Mouse (Mus musculus): ENCODE measurements at regions not wholly inside any gene's neighbourhood (a gene's known extent, or its start where the extent isn't known, plus 50 kb on each side); places are given as distances from the start of the nearest gene placed in this dataset.
A peak's percentile ranks its signal among the peaks of the same experiment; 100 is the strongest.

GRCm38 (mm10) chr3:129429161-129430111 lies 96.9 kb upstream of the Enpep start:
- H3K27me3 ChIP-seq (ENCODE audit: control insufficient read depth, insufficient read depth, low read length, poor library complexity, severe bottlenecking): no peaks in the 10 kb centered on the region
- DNase-seq (ENCODE audit: low read depth, low spot score): peak; percentile 36

GRCm38 (mm10) chr3:129434056-129434455 lies 98.1 kb upstream of the Elovl6 start:
- Histone ChIP-seq H3K36me3 (ENCODE audit: control insufficient read depth, insufficient read depth, low read length, poor library complexity, severe bottlenecking) (no peaks in the 10 kb centered on the region), H3K27me3 (ENCODE audit: control insufficient read depth, insufficient read depth, low read length, poor library complexity, severe bottlenecking) (no peaks in the 10 kb centered on the region)
- DNase-seq (ENCODE audit: low read depth, low spot score): no peak

More at GRCm38 (mm10) chr3:129429161-129430111, 96.9 kb upstream of the Enpep start:
- no peaks in the 10 kb centered on the region for H3K36me3 ChIP-seq (ENCODE audit: control insufficient read depth, insufficient read depth, low read length, poor library complexity, severe bottlenecking)

GRCm38 (mm10) chr3:129437687-129438086 lies 94.5 kb upstream of the Elovl6 start:
- H3K27me3 ChIP-seq (ENCODE audit: control insufficient read depth, insufficient read depth, low read length, poor library complexity, severe bottlenecking): no peaks in the 10 kb centered on the region
- H3K36me3 ChIP-seq (ENCODE audit: control insufficient read depth, insufficient read depth, low read length, poor library complexity, severe bottlenecking): no peaks in the 10 kb centered on the region
- DNase-seq (ENCODE audit: low read depth, low spot score): no peak

- Histone ChIP-seq H3K27me3 (ENCODE audit: control insufficient read depth, insufficient read depth, low read length, poor library complexity, severe bottlenecking) (no peaks in the 10 kb centered on the region), H3K36me3 (ENCODE audit: control insufficient read depth, insufficient read depth, low read length, poor library complexity, severe bottlenecking) (no peaks in the 10 kb centered on the region)
- DNase-seq (ENCODE audit: low read depth, low spot score): no peak
Observed at GRCm38 (mm10) chr3:129442756-129443155, 89.4 kb upstream of the Elovl6 start.

GRCm38 (mm10) chr3:129444221-129444620 lies 87.9 kb upstream of the Elovl6 start:
- DNase-seq (ENCODE audit: low read depth, low spot score): no peak
- Histone ChIP-seq H3K36me3 (ENCODE audit: control insufficient read depth, insufficient read depth, low read length, poor library complexity, severe bottlenecking) (no peaks in the 10 kb centered on the region), H3K27me3 (ENCODE audit: control insufficient read depth, insufficient read depth, low read length, poor library complexity, severe bottlenecking) (no peaks in the 10 kb centered on the region)

GRCm38 (mm10) chr3:129445961-129446360 lies 86.2 kb upstream of the Elovl6 start:
- H3K27me3 ChIP-seq (ENCODE audit: control insufficient read depth, insufficient read depth, low read length, poor library complexity, severe bottlenecking): no peaks in the 10 kb centered on the region
- DNase-seq (ENCODE audit: low read depth, low spot score): no peak
- H3K36me3 ChIP-seq (ENCODE audit: control insufficient read depth, insufficient read depth, low read length, poor library complexity, severe bottlenecking): no peaks in the 10 kb centered on the region

- no peak for DNase-seq (ENCODE audit: low read depth, low spot score)
- H3K27me3 ChIP-seq (ENCODE audit: control insufficient read depth, insufficient read depth, low read length, poor library complexity, severe bottlenecking): no peaks in the 10 kb centered on the region
- H3K36me3 ChIP-seq (ENCODE audit: control insufficient read depth, insufficient read depth, low read length, poor library complexity, severe bottlenecking): no peaks in the 10 kb centered on the region
Observed at GRCm38 (mm10) chr3:129449928-129450327, 82.2 kb upstream of the Elovl6 start.

GRCm38 (mm10) chr3:129450671-129451070 lies 81.5 kb upstream of the Elovl6 start:
- Histone ChIP-seq H3K27me3 (ENCODE audit: control insufficient read depth, insufficient read depth, low read length, poor library complexity, severe bottlenecking) (no peaks in the 10 kb centered on the region), H3K36me3 (ENCODE audit: control insufficient read depth, insufficient read depth, low read length, poor library complexity, severe bottlenecking) (no peaks in the 10 kb centered on the region)
- no peak for DNase-seq (ENCODE audit: low read depth, low spot score)

GRCm38 (mm10) chr3:129470088-129470487 lies 62.1 kb upstream of the Elovl6 start:
- Histone ChIP-seq H3K27me3 (ENCODE audit: control insufficient read depth, insufficient read depth, low read length, poor library complexity, severe bottlenecking) (no peaks in the 10 kb centered on the region), H3K36me3 (ENCODE audit: control insufficient read depth, insufficient read depth, low read length, poor library complexity, severe bottlenecking) (no peaks in the 10 kb centered on the region)
- DNase-seq (ENCODE audit: low read depth, low spot score): no peak

GRCm38 (mm10) chr3:129471332-129471731 lies 60.8 kb upstream of the Elovl6 start:
- no peaks in the 10 kb centered on the region for H3K27me3 ChIP-seq (ENCODE audit: control insufficient read depth, insufficient read depth, low read length, poor library complexity, severe bottlenecking)
- DNase-seq (ENCODE audit: low read depth, low spot score): no peak
- H3K36me3 ChIP-seq (ENCODE audit: control insufficient read depth, insufficient read depth, low read length, poor library complexity, severe bottlenecking): no peaks in the 10 kb centered on the region

- Histone ChIP-seq H3K27me3 (ENCODE audit: control insufficient read depth, insufficient read depth, low read length, poor library complexity, severe bottlenecking) (no peaks in the 10 kb centered on the region), H3K36me3 (ENCODE audit: control insufficient read depth, insufficient read depth, low read length, poor library complexity, severe bottlenecking) (no peaks in the 10 kb centered on the region)
- no peak for DNase-seq (ENCODE audit: low read depth, low spot score)
Observed at GRCm38 (mm10) chr3:129472008-129472407, 60.1 kb upstream of the Elovl6 start.

- H3K27me3 ChIP-seq (ENCODE audit: control insufficient read depth, insufficient read depth, low read length, poor library complexity, severe bottlenecking): no peaks in the 10 kb centered on the region
- no peaks in the 10 kb centered on the region for H3K36me3 ChIP-seq (ENCODE audit: control insufficient read depth, insufficient read depth, low read length, poor library complexity, severe bottlenecking)
- no peak for DNase-seq (ENCODE audit: low read depth, low spot score)
Observed at GRCm38 (mm10) chr3:129474451-129474850, 57.7 kb upstream of the Elovl6 start.

- DNase-seq (ENCODE audit: low read depth, low spot score): no peak
- H3K36me3 ChIP-seq (ENCODE audit: control insufficient read depth, insufficient read depth, low read length, poor library complexity, severe bottlenecking): no peaks in the 10 kb centered on the region
- no peaks in the 10 kb centered on the region for H3K27me3 ChIP-seq (ENCODE audit: control insufficient read depth, insufficient read depth, low read length, poor library complexity, severe bottlenecking)
Observed at GRCm38 (mm10) chr3:129476250-129476649, 55.9 kb upstream of the Elovl6 start.

GRCm38 (mm10) chr3:129478093-129478492 lies 54.1 kb upstream of the Elovl6 start:
- no peak for DNase-seq (ENCODE audit: low read depth, low spot score)
- no peaks in the 10 kb centered on the region for H3K27me3 ChIP-seq (ENCODE audit: control insufficient read depth, insufficient read depth, low read length, poor library complexity, severe bottlenecking)

GRCm38 (mm10) chr3:129481293-129481692 lies 50.9 kb upstream of the Elovl6 start:
- DNase-seq (ENCODE audit: low read depth, low spot score): no peak
- Histone ChIP-seq H3K36me3 (ENCODE audit: control insufficient read depth, insufficient read depth, low read length, poor library complexity, severe bottlenecking) (no peaks in the 10 kb centered on the region), H3K27me3 (ENCODE audit: control insufficient read depth, insufficient read depth, low read length, poor library complexity, severe bottlenecking) (no peaks in the 10 kb centered on the region)

More at GRCm38 (mm10) chr3:129478093-129478492, 54.1 kb upstream of the Elovl6 start:
- no peaks in the 10 kb centered on the region for H3K36me3 ChIP-seq (ENCODE audit: control insufficient read depth, insufficient read depth, low read length, poor library complexity, severe bottlenecking)

Data from splenic B cell, adult 2 months (primary cell).